Mouse (Mus musculus) liver, adult (tissue): Measurements from ENCODE around the gene Ren1.

ENCODE experiments used
- GATA4 ChIP-seq: IDR thresholded peaks from 2 replicates; pipeline ENCODE4 v1.6.1; 2014; ENCODE audit warnings: mild to moderate bottlenecking, low read length; ENCODE audit not compliant: insufficient replicate concordance

Ren1 gene

DNA sequence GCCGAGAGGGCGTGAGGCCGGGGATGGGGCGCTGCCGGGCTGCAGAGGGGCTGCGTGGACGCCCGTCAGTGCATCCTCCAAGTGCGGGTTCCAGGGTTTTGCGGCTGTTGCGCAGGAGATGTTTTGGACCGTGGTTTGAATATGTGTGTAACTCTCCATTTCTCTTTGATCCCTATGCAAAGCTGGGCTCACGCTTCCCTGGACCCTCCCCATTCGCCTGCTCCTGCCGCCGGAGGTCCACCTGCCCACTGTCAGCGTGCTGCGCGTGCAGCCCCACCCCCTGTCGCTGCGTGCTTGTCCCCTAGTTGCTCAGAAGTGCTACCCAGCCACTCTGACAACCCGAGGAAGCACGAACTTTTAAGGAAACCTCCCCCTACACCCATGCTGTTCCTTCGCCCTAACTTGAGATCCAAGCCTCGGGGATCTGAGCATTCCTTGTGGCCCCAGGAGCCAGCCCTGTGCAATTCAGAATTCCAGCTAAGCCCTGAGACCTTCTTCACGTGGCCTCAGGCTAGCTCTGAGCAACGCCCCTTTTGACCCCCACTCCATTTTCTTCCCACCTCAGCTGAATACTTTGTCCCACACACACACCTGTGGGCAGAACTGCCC lies 13.8 kb downstream of the Ren1 start:
- no peak for TF ChIP-seq GATA4

DNA sequence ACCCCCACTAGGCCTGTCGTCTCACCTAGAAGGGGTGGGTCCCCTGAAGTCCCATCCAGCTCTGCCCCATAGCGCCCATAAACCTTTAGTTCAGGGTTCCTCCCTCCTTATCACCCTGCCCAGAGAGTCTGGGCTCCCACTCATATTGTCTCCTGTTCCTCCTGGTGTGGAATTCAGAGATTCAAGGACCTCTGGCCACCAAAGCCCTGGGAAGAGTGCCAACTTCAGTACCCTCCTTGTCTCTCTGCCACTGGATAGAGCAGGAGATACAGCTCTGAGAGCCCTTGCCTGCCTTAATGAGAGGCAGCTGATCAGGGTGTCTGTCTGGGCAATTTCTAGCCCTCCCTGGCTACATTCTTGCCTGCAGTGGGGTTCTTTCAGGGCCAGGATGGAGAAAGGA lies 14.6 kb downstream of the Ren1 start:
- no peak for TF ChIP-seq GATA4

DNA sequence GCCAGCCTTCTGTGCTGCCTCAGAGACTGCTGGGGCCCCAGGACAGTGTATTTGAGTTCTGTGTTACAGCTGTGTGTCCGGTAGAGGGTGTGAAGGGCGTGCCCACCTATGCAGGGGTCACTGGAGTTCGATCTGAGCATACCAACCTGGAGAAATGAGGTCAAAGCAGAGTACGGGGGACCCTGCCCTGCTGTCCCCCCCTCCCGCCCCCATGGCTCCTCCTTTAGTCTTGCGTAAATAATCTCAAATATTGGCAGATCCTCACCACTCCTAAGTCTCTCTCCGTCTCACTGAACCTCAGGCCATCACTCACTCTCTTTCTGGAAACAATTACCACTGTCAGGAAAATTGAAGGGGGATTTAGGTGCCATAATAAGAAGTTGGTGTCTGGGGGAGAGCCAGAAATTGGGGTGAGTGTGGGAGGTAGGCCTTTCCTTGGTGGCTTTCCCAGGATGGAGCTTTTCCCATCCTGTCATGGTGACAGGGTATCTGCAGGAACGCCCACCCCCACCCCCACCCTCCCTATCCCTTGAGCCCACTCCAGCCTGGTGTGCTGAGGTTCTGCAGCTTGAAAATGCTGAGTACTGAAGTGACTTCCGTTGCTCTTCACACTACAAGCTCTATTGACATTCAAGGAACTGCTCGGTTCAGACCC lies 16.8 kb downstream of the Ren1 start:
- no peak for TF ChIP-seq GATA4

DNA sequence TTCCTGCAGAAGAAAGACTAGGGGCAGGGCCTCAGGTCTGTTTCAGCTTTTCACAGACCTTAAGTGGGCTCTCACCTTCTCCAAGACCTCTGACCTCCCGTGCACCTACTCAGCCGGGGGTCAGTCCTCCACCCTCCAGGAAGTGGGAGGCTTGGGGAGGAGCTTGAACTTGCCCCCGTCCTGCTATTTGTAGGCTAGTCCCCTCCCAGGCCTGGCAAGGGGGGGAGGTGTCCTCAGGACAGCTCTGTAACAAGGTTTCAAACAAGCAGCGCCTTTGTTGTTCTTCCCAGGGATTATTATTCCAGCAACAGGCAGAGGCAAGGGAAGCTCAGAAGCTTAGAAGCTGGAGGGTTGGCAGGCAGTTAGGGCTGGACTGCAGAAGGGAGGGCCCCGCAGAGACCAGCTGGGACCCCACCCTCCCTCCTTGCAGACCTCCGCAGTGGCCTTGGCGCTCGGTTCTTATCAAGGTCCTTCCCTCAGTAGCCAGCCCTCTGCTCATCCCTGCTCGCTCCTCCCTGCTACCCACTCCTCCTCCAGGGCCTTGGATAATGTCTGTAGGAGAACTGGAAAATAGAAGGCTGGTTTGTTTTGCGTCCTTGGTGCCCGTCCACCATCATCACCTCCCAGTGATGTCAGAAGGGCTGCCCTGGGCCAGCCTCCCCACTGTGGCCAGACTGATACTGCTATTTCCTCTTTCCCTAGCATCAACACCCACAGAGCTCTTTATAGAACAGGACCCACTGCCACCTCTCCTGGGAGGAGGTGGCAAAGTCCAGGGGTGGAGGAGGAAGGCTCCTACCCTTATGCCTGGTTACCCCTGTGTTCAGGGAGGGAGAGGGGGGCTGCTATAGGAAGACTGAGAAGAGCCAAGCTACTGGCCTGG lies 17.5 kb downstream of the Ren1 start:
- no peak for TF ChIP-seq GATA4

DNA sequence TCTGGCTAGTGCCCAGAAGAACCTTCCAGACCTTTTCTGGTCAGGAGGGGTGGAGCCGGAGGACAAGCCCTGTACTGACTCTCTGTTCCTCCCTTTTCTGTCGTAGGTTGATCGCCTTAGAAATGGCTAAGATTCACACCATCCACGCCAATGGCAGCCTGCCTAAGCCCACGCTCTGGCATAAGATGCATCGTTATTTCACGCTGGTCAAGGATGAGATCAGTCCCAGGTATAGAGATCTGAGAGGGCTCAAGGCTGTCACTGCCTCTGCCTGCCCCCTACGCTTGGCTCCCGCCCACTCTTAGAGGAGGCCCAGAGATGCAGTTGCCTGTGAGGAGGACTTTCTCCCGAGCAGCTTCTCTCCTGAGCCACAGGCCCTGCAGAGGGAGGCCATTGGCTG lies 18.3 kb downstream of the Ren1 start:
- TF ChIP-seq GATA4: no peak

DNA sequence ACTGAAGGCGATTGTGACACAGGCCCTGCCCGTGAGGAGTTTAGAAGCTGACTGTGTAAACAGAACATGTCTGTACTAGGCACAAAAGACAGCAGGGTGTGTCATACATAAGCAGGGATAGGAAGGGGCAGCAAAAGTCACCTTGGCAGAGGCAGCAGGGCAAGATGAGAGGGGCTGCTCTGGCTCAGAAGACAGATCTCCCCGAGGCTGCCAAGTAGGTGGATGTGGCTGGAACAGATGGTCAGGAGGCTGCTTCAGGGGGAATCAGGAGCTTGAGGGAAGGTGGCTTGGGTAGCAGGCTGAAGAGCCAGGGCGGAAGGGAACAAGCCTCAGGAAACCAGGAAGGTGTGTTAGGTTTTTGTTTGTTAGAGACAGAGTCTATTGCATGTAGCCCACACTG lies 20.0 kb downstream of the Ren1 start:
- no peak for TF ChIP-seq GATA4

DNA sequence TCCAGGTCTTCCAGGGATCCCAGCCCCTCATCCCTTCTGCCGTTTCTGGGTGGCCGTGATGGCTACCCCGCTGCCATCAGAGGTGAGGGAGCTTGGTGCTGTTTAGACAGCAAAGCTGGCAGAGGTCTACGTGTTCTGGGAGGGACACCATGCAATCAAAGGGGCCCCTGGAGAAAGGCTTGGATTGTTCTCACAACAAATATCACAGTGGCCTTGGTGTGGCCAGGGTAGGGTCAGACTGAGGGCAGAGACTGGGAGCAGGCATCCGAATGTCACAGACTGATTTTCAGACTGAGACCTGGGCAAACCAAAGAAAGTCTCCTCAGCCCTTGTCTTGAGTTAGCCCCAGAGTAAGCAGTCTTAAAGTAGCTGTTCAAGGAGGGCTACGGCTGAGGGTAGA lies 21.1 kb downstream of the Ren1 start:
- TF ChIP-seq GATA4: no peak

DNA sequence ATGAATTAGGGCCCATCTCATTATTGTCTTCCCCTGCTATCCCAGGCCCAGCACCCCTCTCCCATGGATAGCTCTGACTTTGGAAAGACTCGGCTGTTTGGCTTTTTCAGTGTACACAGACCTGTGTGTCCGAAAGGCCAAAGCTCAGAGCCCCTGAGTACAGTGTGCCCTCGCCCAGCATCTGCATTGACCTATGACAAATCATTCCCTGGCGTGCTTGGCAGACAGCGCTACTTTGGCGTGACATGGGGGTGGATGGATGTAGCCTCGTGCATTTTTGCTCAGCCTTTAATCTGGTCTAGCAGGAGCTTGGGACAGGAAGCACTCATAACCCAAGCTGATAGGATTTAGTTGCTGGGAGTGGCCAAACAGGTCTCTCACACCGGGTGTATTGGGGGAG lies 21.8 kb downstream of the Ren1 start:
- TF ChIP-seq GATA4: no peak

DNA sequence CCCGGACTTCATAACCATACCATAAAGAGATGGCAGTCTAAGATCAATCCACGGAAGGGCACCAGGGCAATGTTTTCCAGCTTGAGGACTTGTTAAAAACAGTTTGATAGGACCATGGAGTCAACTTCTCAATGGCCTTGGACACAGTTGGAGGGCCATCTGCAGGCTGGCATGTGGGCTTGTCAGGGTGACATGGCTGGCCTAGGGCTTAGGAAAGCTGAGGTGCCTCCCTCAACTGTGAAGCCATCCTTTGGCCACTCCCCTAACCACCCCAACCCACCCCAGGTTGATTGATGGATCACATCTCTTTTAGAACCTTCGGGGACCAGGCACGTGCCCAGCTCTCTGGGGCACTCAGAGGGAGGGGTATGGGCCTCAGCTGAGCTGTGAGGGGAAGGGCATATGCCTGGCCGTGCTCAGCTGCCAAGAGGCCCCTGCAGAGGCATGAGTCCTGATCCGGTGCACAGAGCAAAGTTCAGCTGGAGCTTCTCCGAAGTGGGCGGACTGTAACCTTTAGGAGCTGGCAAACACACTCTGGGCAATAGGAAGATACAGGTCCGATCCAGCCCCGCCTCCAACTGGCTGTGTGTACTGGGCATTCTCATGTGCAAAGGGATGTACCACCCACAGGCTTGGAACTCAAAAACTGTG lies 25.5 kb downstream of the Ren1 start:
- TF ChIP-seq GATA4: no peak

DNA sequence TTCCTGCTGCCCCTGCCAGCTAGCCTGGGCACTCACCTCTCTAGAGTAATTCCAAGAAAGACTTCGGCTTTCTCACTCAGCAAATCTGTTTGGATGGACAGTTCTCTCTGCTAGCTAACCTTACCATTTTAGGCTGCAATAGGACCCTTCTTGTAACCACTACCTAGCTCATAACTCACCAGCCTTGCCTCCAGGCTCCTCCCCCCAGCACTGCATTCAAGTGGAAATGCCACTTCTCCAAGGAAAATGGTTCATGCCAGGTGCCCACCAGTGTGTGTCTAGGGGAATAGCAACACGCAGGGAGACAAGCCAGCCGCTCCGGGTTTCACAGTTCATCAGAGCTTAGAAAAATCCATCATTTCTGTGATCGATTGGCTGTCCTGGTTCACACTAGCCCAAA lies 27.2 kb downstream of the Ren1 start:
- no peak for TF ChIP-seq GATA4

DNA sequence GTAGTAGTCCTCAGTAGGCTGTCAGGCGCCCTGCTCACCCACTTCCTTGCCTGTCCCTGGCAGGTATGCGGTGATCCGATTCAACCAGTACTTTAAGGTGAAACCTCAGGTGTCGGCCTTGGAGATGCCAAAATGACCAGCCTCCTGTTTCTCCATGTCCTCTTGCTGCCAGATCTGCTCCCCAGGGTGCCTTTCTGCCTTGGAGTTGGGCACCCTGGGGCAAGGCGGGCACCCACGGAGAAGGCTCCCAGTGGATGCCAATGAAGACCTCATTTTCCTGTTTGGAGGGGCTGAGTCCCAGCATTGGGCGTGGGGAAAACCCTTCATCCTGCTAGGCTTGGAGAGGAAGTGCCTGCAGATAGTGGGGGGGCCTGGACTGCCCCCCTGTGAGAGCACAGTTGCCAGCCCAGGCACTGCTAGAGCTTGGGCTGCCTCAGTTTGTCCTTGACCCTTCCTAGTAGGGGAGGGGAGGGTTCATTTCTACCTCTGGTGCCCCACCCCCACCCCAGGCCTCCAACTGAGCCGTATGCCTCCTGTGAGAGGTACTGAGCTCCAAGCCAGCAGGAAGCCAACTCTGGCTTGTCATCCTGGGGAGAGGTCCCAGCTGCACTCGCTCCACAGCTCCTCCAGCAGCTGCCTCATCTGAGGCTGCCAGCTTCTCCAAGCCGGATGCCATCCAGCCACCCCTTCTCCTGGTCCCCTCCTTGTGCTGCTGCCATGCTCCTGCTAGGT lies 29.1 kb downstream of the Ren1 start:
- TF ChIP-seq GATA4: no peak

DNA sequence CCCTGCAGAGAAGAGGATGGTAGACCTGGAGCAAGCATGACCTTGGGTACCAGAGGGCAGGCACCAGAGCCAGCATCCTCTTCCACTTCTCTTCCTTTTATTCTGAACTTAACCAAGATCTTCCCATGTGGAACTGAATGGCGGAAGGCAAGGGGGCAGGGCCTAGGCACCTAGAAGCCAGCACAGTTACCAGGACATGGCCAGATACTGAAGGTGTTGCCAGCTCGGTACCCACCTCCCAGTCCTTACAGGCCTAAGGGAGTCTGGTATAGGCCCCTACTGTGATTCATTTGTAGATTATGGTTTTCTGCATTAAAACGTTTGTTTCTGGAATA lies 29.6 kb downstream of the Ren1 start:
- no peak for TF ChIP-seq GATA4

DNA sequence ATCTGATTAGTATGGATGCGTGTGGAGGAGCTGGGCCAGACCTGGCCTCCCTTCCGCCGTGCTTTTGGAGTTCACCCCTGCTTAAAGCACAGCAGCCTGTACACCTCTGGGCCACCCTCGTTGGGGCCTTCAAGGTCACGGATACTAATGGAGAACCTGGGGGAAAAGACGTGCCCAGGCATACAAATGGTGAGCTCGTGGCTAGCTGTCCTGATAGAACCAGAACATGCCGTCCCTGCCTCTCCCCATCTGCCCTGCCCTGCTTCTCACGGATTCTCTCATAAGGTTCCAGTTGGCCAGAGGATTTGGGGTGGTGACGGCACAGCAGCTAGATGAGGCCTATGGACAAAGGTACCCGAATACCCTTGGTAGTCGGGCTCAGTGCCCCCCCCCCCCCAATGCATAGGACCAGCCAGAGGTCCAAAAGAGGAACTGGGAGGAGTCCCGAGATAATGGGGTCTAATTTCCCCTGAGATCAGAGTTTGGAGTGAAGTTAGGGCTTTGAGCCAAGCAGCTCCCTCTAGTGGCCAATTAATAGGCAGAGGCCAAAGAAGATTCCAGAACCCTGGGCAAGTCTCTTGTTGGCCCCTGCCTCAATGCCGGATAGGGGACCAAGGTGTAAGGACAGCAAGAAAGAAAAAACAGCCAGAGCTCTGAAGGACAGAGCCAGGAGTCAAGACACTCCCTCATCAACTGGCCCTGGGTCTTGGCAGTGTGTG lies 30.2 kb downstream of the Ren1 start:
- TF ChIP-seq GATA4: no peak

DNA sequence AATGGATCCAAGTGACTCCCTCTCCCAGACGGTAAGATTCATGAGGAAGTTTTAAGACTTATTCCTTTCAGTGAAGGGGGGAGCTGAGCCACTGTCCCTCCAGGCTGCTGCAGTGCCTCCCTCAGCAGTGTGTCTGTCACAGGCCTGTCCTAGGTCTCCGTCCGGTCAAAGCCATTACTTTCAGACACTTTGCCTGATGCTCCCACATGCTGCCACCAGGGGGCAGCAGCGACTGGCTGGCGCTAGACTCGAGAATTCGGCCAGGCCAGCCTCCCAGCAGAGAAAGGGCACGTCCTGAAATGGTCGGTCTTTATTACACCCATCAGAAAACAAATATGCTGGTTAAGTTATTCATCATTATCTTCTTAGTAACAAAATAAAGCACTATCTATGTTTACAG lies 31.7 kb downstream of the Ren1 start:
- no peak for TF ChIP-seq GATA4
